Mouse (Mus musculus) ES-E14 (cell line): ENCODE results near the gene Gpcpd1.

Experiments used
- CHD2 ChIP-seq: IDR thresholded peaks from 2 replicates; pipeline ENCODE4 v1.6.1; 2014; ENCODE audit warnings: mild to moderate bottlenecking, low read depth, low read length, inconsistent platforms
- HCFC1 ChIP-seq: IDR thresholded peaks from 2 replicates; pipeline ENCODE4 v1.6.1; 2012; ENCODE audit warnings: low read length, inconsistent platforms, borderline replicate concordance; ENCODE audit not compliant: insufficient read depth
- MAFK ChIP-seq: IDR thresholded peaks from 2 replicates; pipeline ENCODE4 v1.6.1; 2014; ENCODE audit warnings: mild to moderate bottlenecking, low read depth, low read length, inconsistent platforms; ENCODE audit not compliant: insufficient read depth
- ZC3H11A ChIP-seq: IDR thresholded peaks from 2 replicates; pipeline ENCODE4 v1.6.1; 2012; ENCODE audit warnings: low read depth, mild to moderate bottlenecking, inconsistent platforms, low read length, borderline replicate concordance
- ZNF384 ChIP-seq: IDR thresholded peaks from 2 replicates; pipeline ENCODE4 v1.6.1; 2012; ENCODE audit warnings: low read depth, low read length, inconsistent platforms

DNA sequence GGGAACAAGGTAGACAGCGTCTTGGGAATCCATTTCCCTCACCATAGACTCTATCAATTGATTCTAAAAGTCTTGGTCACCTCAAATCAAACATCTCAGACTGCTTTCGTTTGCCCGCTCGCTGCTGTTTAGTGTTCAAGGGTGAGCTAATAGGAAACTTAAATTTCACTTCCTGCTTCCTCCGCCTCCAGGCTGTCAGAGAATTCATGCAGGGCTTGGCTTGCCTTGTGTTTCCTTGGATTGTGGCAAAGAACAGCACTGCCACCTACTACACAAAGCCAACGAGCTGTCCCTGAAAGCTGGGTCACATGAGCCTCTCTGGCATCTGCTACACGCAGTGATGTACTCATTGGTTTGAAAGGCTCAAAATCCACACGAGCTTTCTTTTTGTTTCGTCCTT lies 78.3 kb downstream of the Gpcpd1 start:
- TF ChIP-seq MAFK (no peak), ZNF384 (no peak), HCFC1 (no peak), ZC3H11A (no peak), CHD2 (no peak)
